Mouse (Mus musculus) myocyte (in vitro differentiated cells): ENCODE data around the gene Myh9.

ENCODE experiments used
- E2F4 ChIP-seq: IDR thresholded peaks from one replicate; pipeline ENCODE4 v1.6.1; 2011; ENCODE audit warnings: mild to moderate bottlenecking, control low read depth, moderate library complexity; ENCODE audit not compliant: insufficient read depth
- MAX ChIP-seq: IDR thresholded peaks from one replicate; pipeline ENCODE4 v1.6.1; 2011; ENCODE audit warnings: low read depth, mild to moderate bottlenecking, control low read depth
- POLR2A ChIP-seq: IDR thresholded peaks from one replicate; pipeline ENCODE4 v1.6.1; 2011; ENCODE audit warnings: low read depth, mild to moderate bottlenecking, control low read depth, moderate library complexity; ENCODE audit not compliant: insufficient read length
- SRF ChIP-seq: IDR thresholded peaks from one replicate; pipeline ENCODE4 v1.6.1; 2011; ENCODE audit warnings: low read depth; ENCODE audit not compliant: control insufficient read depth, insufficient read length
- USF1 ChIP-seq: IDR thresholded peaks from one replicate; pipeline ENCODE4 v1.6.1; 2011; ENCODE audit warnings: low read depth, mild to moderate bottlenecking, control low read depth, moderate library complexity

DNA sequence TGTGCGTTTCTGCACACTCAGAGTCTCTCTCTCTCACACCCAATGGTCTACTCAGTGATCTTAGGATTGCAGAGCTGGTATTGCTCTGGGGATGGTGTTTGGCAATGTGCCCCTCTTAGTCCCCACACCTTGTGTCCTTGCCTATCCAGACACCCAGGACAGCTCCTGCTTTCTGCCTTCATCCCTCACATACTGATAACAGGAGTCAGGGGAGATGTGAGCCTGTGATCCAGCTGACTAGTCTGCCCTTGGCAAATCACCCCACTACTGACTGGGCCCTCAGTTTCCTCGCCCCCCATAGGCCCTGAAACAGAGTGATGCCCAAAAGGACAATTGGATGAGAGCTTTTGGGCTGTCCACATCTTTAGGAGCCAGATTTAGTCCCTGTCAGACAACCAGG lies 85.9 kb downstream of the Myh9 start:
- TF ChIP-seq POLR2A, result no peak
- TF ChIP-seq E2F4, result no peak
- no peak for TF ChIP-seq USF1
- no peak for TF ChIP-seq SRF
- TF ChIP-seq MAX, result no peak
